Mouse (Mus musculus): Measurements from ENCODE around the gene Alg3. TPM values are rescaled to one million over a fixed set of nuclear protein-coding genes. Genes with fewer than 3 reads are reported as not detected.

The Alg3 gene
- polyA plus RNA-seq, 1 experiment, result 36.7 TPM

- Histone ChIP-seq H3K27ac (ENCODE audit: insufficient read depth, low read length) (no peak overlapping the region), H3K4me1 (ENCODE audit: control insufficient read depth, insufficient read depth, low read length) (no peaks in the 10 kb centered on the region), H3K36me3 (ENCODE audit: control insufficient read depth, insufficient read depth, low read length, poor library complexity, severe bottlenecking) (no peaks in the 10 kb centered on the region), H3K9me3 (replicated peaks; ENCODE audit: control insufficient read depth, insufficient read depth, low read length, poor library complexity, severe bottlenecking) (no peaks in the 10 kb centered on the region), H3K4me3 (ENCODE audit: low read depth, low read length) (no peak overlapping the region), H3K27me3 (ENCODE audit: control insufficient read depth, insufficient read depth, low read length, poor library complexity, severe bottlenecking) (no peaks in the 10 kb centered on the region), H3K9ac (ENCODE audit: low read depth, poor library complexity, severe bottlenecking) (no peak overlapping the region)
- TF ChIP-seq EP300 (IDR thresholded peaks at IDR 0.05; ENCODE audit: insufficient read depth, low read depth, low read length) (no peak), POLR2A (IDR thresholded peaks at IDR 0.05; ENCODE audit: insufficient read depth, low read length) (no peak)
Observed at GRCm38 (mm10) chr16:20595737-20596136, 15.8 kb downstream of the Alg3 start.

- no peak for TF ChIP-seq EP300 (IDR thresholded peaks at IDR 0.05; ENCODE audit: insufficient read depth, low read depth, low read length)
- no peak for TF ChIP-seq CTCF (IDR thresholded peaks at IDR 0.05; ENCODE audit: low read depth, low read length)
- Histone ChIP-seq H3K4me3 (ENCODE audit: low read depth, low read length) (no peak overlapping the region), H3K36me3 (ENCODE audit: control insufficient read depth, insufficient read depth, low read length, poor library complexity, severe bottlenecking) (no peaks in the 10 kb centered on the region), H3K27me3 (ENCODE audit: control insufficient read depth, insufficient read depth, low read length, poor library complexity, severe bottlenecking) (no peaks in the 10 kb centered on the region), H3K9ac (ENCODE audit: low read depth, poor library complexity, severe bottlenecking) (no peak overlapping the region), H3K27ac (ENCODE audit: insufficient read depth, low read length) (no peak overlapping the region), H3K4me1 (ENCODE audit: control insufficient read depth, insufficient read depth, low read length) (no peaks in the 10 kb centered on the region), H3K9me3 (replicated peaks; ENCODE audit: control insufficient read depth, insufficient read depth, low read length, poor library complexity, severe bottlenecking) (no peaks in the 10 kb centered on the region)
Observed at GRCm38 (mm10) chr16:20595060-20595673, 16.4 kb downstream of the Alg3 start.

GRCm38 (mm10) chr16:20591076-20591705 lies 20.3 kb downstream of the Alg3 start:
- Histone ChIP-seq H3K9ac (ENCODE audit: low read depth, poor library complexity, severe bottlenecking) (no peak overlapping the region), H3K4me3 (ENCODE audit: low read depth, low read length) (peak overlapping the region; percentile 35), H3K27me3 (ENCODE audit: control insufficient read depth, insufficient read depth, low read length, poor library complexity, severe bottlenecking) (no peaks in the 10 kb centered on the region; the same call in 1 of the 2 replicates), H3K9me3 (replicated peaks; ENCODE audit: control insufficient read depth, insufficient read depth, low read length, poor library complexity, severe bottlenecking) (no peaks in the 10 kb centered on the region), H3K36me3 (ENCODE audit: control insufficient read depth, insufficient read depth, low read length, poor library complexity, severe bottlenecking) (no peaks in the 10 kb centered on the region), H3K27ac (ENCODE audit: insufficient read depth, low read length) (no peak overlapping the region), H3K4me1 (ENCODE audit: control insufficient read depth, insufficient read depth, low read length) (no peaks in the 10 kb centered on the region)
- no peak for TF ChIP-seq CTCF (IDR thresholded peaks at IDR 0.05; ENCODE audit: low read depth, low read length)
- no peak for TF ChIP-seq EP300 (IDR thresholded peaks at IDR 0.05; ENCODE audit: insufficient read depth, low read depth, low read length)
- TF ChIP-seq POLR2A (IDR thresholded peaks at IDR 0.05; ENCODE audit: insufficient read depth, low read length), result no peak

GRCm38 (mm10) chr16:20590680-20591038 lies 20.9 kb downstream of the Alg3 start:
- TF ChIP-seq CTCF (IDR thresholded peaks at IDR 0.05; ENCODE audit: low read depth, low read length) (no peak), EP300 (IDR thresholded peaks at IDR 0.05; ENCODE audit: insufficient read depth, low read depth, low read length) (no peak), POLR2A (IDR thresholded peaks at IDR 0.05; ENCODE audit: insufficient read depth, low read length) (no peak)
- no peaks in the 10 kb centered on the region for H3K4me1 ChIP-seq (ENCODE audit: control insufficient read depth, insufficient read depth, low read length)
- no peaks in the 10 kb centered on the region for H3K36me3 ChIP-seq (ENCODE audit: control insufficient read depth, insufficient read depth, low read length, poor library complexity, severe bottlenecking)
- H3K9ac ChIP-seq (ENCODE audit: low read depth, poor library complexity, severe bottlenecking), result no peak overlapping the region
- H3K27ac ChIP-seq (ENCODE audit: insufficient read depth, low read length), result no peak overlapping the region
- H3K27me3 ChIP-seq (ENCODE audit: control insufficient read depth, insufficient read depth, low read length, poor library complexity, severe bottlenecking), result no peaks in the 10 kb centered on the region; the same call in 1 of the 2 replicates
- no peaks in the 10 kb centered on the region for H3K9me3 ChIP-seq (replicated peaks; ENCODE audit: control insufficient read depth, insufficient read depth, low read length, poor library complexity, severe bottlenecking)
- H3K4me3 ChIP-seq (ENCODE audit: low read depth, low read length), result peak overlapping the region; percentile 68; the same call in 1 of the 2 replicates

GRCm38 (mm10) chr16:20589939-20590679 lies 21.4 kb downstream of the Alg3 start:
- no peaks in the 10 kb centered on the region; the same call in 1 of the 2 replicates for H3K27me3 ChIP-seq (ENCODE audit: control insufficient read depth, insufficient read depth, low read length, poor library complexity, severe bottlenecking)
- H3K4me1 ChIP-seq (ENCODE audit: control insufficient read depth, insufficient read depth, low read length), result no peaks in the 10 kb centered on the region
- H3K4me3 ChIP-seq (ENCODE audit: low read depth, low read length), result peak overlapping the region; percentile 68
- TF ChIP-seq POLR2A (IDR thresholded peaks at IDR 0.05; ENCODE audit: insufficient read depth, low read length), result no peak
- H3K36me3 ChIP-seq (ENCODE audit: control insufficient read depth, insufficient read depth, low read length, poor library complexity, severe bottlenecking), result no peaks in the 10 kb centered on the region
- peak overlapping the region; percentile 21; the same call in 1 of the 2 replicates for H3K9ac ChIP-seq (ENCODE audit: low read depth, poor library complexity, severe bottlenecking)
- no peaks in the 10 kb centered on the region for H3K9me3 ChIP-seq (replicated peaks; ENCODE audit: control insufficient read depth, insufficient read depth, low read length, poor library complexity, severe bottlenecking)
- H3K27ac ChIP-seq (ENCODE audit: insufficient read depth, low read length), result no peak overlapping the region

Data from ES-Bruce4 (cell line).